Mouse (Mus musculus) B cell, adult 2 months (primary cell): ENCODE measurements around the gene Lrba.

Experiments
- DNase-seq, 2 experiments: peaks; one replicate each; pipeline ENCODE4 v3.0.0; 2022

Gene Lrba

DNA sequence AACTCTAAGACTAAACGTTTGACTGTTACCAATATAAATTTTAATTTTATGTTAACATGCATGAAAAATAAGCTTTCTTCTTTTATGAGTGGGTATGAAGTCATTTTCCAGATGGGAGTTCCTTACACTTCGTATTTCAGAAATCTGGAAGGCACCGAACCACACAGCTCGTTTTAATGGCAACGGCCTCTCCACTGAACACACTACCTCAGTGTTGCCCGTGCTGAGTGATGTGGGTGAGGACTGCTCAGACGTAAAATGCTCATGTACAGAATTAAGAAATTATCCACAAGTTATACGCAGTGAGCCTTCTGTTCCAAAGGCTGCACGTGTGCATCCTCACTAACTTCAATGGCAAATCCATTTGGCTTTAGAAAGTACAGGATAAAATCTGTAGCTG is 582.4 kb downstream of the Lrba start:
- DNase-seq: no peak

DNA sequence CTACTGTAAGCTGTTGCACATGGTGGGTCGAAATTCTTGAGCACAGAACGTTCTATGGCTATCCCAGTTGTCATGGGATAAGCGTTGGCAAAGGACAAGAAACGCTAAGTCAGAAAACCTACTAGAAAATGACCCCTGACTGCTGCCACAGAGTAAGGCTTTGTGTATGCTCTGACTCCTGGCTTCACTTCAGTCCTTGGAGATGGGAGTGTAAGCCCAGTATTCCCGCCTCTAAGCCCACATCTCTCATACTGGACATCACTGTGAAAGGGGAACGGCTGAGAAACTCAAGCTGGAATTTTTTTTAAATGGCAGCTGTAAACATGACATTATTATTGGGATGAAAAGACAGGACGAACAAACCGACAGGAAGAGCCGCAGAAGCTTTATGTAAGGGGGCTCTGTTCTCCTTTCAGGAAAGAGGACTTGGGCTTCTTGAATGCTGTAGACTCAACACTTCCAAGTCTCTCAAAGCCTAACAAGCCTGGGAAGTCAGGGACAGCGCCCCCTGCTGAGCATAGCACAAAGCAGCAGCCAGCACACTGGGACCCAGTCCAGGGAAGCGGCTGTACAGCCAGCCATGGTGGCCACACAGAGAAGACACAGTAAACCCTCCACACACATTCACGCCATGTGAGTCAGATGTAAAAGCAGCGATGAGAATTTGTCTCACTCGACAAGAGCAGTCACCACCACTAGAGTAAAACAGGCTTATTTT is 583.4 kb downstream of the Lrba start:
- DNase-seq: peak; percentile 42 to 52

DNA sequence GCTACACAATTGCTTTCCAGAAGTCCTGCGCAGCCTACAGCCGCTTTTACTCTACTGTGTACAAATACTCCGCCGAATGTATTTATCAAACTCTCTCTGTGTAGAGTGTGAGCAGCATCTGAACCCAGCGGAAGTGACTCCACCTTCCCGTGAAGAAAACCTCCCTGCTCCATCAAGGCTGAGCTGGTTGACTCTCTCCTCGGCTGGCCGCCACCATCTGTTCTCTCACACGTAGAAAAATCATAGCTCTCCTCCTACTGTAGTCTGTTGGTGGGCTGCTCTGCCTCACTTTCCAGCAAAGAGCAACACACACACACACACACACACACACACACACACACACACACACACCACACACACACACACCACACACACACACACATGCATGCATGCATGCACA is 584.7 kb downstream of the Lrba start:
- no peak for DNase-seq

DNA sequence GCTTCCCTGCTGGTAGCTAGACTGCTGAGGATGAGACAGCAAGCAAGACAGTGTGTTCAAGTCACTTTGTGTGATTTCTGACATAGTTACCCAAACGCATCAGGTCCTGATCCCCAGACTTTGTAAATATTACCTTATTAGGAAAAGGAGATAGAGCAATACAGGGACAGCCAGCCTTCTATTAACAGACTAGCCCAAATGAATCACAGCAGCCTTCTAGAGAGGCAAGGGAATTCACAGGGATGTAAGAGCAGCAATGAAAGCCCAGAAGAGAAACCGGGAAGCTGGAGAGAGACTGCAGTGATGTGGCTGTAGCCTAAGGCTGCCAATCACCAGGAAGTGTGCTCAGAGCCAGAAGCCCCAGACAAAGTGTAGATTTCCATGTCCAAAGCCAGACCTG is 585.2 kb downstream of the Lrba start:
- no peak for DNase-seq

DNA sequence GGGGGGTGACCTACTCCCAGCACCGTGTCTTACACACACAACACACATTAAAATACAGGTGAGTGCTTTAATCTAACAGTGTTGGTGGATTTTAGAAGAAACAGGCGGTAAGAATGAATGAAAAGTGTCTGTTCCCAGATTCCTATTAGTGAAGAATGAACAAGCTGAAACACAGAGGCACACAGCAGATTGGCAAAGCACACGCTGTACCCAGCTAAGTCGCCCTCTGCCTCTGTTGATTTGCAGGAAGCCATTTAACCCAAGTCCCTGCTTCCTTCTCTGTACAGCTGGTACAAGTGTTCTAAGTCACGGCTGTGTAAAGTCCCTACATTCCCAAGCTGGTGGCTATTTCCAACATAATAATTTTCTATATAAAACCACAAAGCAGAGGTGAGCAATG is 586.4 kb downstream of the Lrba start:
- no peak for DNase-seq

DNA sequence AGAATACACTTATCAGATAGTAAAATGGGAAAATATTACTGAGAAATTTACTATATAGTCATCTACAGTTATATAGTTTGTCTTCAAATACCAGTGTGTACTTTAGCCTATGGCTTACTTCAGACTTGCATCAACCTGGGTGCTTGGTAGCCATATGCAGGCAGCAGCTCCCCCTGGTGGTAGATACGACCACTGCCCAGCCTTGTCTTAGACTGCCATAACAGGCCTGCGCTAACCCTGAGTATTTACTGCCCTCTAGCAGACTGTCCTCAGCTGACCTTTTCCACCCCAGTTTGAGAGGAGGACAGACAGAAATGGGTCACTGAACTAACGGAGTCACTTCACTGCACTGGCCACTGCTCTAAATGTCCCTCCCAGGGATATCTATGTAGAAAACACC is 588.2 kb downstream of the Lrba start:
- peak; percentile 81 to 84 for DNase-seq

DNA sequence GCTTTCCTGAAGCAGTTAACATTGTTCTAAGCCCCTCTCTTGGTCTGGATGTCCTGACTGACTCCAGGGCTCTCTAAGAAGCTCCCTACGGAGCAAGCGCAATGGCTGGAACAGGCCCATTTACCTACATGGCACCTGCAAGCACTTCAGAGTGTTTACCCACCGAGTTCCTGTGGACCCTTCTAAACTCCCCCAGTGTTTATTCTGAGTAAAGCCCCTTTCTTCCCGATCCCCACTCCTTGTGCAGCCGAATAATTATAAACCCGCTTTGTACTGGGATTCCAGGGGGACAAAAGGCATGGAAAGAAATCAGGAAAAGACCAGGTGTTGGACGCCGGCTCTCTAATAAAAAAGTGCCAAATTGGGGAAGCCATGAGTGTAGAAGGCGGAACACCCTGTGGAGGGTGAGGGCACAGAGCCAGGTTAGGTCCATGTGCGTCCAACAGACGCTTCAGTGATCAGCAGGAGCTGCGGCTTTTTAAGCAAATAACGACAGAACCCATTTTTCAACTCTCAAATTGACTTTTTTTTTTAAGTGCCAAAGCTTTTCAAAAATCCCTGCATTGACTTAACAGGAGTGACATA is 593.6 kb downstream of the Lrba start:
- no peak for DNase-seq

DNA sequence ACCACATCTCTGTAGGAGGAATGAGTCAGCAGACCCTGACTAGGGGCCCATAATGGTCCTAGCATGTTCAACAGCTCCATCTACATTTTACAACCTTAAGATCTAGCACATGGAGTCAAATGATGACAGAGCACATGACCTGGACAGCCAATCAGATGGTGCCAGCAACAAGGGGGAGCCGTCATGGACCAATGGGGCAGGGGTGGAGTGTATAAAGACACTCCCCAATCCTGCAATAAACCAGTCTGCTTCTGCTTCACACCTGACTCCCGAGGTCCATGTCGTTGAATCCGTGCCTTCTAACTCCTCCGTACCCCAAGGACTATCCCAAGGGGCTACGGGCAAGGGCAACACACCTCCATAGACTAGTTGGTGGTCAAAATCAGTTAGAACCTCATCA is 594.9 kb downstream of the Lrba start:
- DNase-seq: no peak

DNA sequence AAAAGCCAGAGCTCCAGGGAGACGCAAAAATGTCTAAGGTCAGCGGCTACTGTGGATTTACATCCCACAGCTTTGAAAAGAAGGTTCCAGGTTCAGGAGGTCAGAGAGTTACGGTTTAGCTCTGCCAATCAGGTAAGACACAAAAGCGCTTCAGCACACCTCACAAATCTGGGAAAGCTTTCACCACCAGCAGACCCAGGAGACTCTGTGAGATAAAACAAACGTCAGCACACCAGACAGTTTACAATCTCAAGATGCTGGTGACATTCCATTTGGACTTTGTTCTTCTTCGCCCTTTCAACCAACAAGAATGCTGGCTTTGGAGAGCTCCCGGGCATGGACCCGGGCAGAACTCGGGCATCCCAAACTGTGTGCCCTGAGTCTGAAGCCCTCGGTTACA is 595.9 kb downstream of the Lrba start:
- no peak for DNase-seq

DNA sequence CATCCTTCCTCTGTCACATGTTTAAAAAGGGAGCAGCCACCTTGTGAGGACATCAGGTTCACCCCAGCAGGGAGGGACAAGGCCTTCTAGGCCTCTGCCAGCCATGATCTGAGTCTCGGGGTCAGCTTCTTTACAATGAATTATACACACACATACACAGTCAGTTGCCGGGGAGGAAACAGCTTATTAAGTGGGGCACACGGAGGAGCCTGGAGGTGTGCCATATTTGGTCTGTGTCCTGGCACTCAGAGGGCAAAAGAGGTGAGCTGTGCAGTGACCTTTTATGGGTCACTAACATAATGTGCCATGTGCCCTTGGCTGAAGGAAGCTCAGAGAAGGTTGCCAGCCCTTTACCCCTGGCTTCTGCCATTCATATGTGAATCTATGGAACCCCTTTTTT is 596.9 kb downstream of the Lrba start:
- DNase-seq: no peak

DNA sequence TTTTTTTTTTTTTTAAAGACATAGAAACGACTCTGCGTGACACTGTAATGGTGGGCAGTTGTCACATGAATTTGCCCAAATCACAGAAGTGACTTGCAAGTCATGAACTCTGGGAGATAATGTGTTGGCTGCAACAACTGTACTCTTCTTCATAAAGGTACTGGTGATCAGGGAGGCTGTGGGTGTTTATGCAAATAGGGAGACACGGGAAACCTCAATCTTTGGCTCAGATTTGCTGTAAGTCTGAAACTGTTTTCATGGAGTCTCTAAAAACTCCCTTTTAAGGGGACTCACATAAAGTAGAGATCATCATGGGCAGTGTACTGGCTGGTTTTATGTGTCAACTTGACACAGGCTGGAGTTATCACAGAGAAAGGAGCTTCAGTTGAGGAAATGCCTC is 603.0 kb downstream of the Lrba start:
- DNase-seq: no peak

DNA sequence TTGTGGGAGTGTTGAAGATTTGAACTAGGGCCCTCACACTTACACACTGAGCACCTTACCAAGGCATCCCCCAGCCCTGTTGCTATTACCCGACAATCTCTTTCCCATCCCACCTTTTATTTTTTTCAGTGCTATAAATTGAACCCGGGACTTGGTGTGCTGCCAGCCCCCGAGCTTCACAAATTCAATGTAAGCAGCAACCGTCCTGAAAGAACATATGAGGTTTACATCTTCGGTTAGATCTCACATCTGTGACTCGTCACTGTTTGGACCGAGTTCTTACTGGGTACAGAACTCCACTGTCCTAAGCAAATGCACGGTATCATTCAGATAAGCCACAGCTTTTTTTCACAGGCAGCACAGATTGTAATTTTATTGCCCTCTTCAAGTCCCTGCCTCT is 607.6 kb downstream of the Lrba start:
- no peak for DNase-seq
